Mouse (Mus musculus) ES-Bruce4 (cell line): ENCODE measurements around the gene Mfsd10. TPM values are rescaled to one million over a fixed set of nuclear protein-coding genes. Genes with fewer than 3 reads are reported as not detected.

Experiments
- H3K27ac ChIP-seq: 2 replicates; pipeline ENCODE4 v1.5.1; 2012; ENCODE audit warnings: low read length, inconsistent platforms; ENCODE audit not compliant: insufficient read depth
- H3K27me3 ChIP-seq: 2 replicates; pipeline ENCODE4 v1.6.1; 2012; ENCODE audit warnings: mild to moderate bottlenecking, low read length, inconsistent platforms; ENCODE audit not compliant: control insufficient read depth, poor library complexity, insufficient read depth, severe bottlenecking
- H3K36me3 ChIP-seq: 2 replicates; pipeline ENCODE4 v1.6.1; 2012; ENCODE audit warnings: inconsistent platforms, mild to moderate bottlenecking, low read length, moderate library complexity; ENCODE audit not compliant: control insufficient read depth, poor library complexity, insufficient read depth, severe bottlenecking
- H3K4me1 ChIP-seq: one replicate; pipeline ENCODE4 v1.8.1; 2011; ENCODE audit warnings: low read length; ENCODE audit not compliant: control insufficient read depth, insufficient read depth
- H3K4me3 ChIP-seq: 2 replicates; pipeline ENCODE4 v1.5.1; 2011; ENCODE audit warnings: low read depth, mild to moderate bottlenecking, low read length
- H3K9ac ChIP-seq: 2 replicates; pipeline ENCODE4 v1.6.1; 2012; ENCODE audit warnings: low read depth, mild to moderate bottlenecking, inconsistent platforms; ENCODE audit not compliant: poor library complexity, severe bottlenecking
- H3K9me3 ChIP-seq: replicated peaks from 2 replicates; pipeline ENCODE4 v1.6.1; 2012; ENCODE audit warnings: mild to moderate bottlenecking, low read length, inconsistent platforms; ENCODE audit not compliant: control insufficient read depth, poor library complexity, insufficient read depth, severe bottlenecking
- CTCF ChIP-seq: IDR thresholded peaks from one replicate; pipeline ENCODE4 v1.8.1; 2011; ENCODE audit warnings: low read depth, low read length
- EP300 ChIP-seq: IDR thresholded peaks from 2 replicates; pipeline ENCODE4 v1.6.1; 2011; ENCODE audit warnings: low read depth, low read length; ENCODE audit not compliant: insufficient read depth
- POLR2A ChIP-seq: IDR thresholded peaks from one replicate; pipeline ENCODE4 v1.8.1; 2011; ENCODE audit warnings: low read length; ENCODE audit not compliant: insufficient read depth
- polyA plus RNA-seq: library from polyadenylated mRNA; stranded (reverse); fragments of >200 nt; gene quantifications from 2 replicates; pipeline ENCODE4 v1.2.4, GENCODE M21; 2011; ENCODE audit warnings: low read depth; ENCODE audit not compliant: missing spikeins, insufficient read depth, insufficient read length

Mfsd10 gene
- polyA plus RNA-seq, 1 experiment, result 70.1 TPM

DNA sequence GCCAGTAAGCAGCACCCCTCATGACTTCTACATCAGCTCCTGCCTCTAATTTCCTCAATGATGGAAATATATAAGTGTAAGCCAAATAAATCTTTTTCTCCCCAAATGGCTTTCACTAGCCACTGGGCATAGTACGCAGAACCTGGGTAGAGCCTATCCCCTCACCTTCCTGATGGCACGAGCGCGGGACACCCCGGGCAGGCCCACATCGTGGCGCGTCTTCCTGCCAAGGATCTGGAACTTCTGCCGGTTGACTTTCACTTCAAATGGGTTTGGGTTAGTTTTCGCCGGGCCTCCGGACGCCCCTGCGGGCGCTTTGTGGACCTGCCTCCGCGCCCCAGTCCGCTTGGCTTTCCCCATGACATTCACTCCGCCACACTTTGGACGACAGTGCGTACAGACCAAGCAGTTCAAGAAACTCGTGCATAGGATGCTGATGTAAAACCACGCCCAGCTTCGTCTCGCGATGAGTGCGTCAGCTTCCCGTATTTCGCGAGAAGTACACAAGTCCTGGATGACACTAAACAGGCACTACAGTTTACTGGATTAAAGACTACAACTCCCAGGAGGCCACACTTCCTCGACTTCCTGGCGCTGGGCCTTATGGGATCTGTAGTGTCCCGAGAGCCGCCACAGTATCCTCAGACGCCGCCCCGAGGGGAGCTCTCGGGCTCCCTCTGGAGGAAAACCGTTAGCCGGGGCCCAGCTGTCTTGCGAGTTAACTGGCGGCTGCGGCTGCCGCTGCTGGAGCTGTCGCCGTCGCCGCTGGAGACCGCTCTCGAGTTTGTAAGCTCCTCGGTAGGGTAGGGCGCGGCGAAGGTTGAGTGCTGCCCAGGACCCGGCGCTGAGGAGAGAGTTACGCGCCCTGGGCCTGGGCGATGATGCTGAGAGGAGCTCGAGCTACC, 22.9 kb upstream of the Mfsd10 start, which contains the start of the genes Nop14 and Grk4:
Gene Nop14 (minus strand): TSS at position 463 of the 905 bp plus-strand sequence.
Gene Grk4 (plus strand): TSS at position 694 of the 905 bp plus-strand sequence.
- Histone ChIP-seq H3K9me3 (no peaks in the 10 kb centered on the region), H3K27me3 (no peaks in the 10 kb centered on the region), H3K9ac (peak within 1 kb of the TSS; percentile 50), H3K27ac (peak within 1 kb of the TSS; percentile 1; the same call in 1 of the 2 replicates), H3K4me1 (no peaks in the 10 kb centered on the region), H3K36me3 (peaks cover 23% of the 10 kb centered on the region), H3K4me3 (peak within 1 kb of the TSS; percentile 81)
- TF ChIP-seq CTCF, result peak; percentile 69
- no peak for TF ChIP-seq EP300
- TF ChIP-seq POLR2A, result peak; percentile 98

DNA sequence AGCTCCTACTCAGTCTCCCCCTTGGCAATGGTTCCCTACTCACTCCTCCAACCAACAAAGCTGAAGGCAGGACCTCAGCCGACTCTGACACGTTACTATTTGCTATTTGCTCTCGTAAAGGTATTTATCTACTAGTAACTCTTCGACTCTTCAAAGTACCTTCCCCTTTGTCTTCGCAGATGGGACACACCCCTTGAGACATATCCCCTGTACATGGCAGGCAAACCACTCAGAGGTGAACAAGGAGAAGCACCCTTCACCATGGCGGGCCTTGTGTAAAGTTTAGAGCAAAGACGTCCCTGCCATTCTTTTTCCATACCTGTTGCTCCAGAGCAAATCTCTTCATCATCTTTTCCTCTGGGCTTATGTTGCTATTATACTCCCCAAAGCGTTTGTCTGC, 20.5 kb upstream of the Mfsd10 start:
- Histone ChIP-seq H3K4me3 (no peak overlapping the region), H3K27ac (no peak overlapping the region), H3K9ac (no peak overlapping the region), H3K36me3 (peaks cover 45% of the 10 kb centered on the region), H3K9me3 (no peaks in the 10 kb centered on the region), H3K27me3 (no peaks in the 10 kb centered on the region), H3K4me1 (no peaks in the 10 kb centered on the region)
- TF ChIP-seq POLR2A (no peak), EP300 (no peak), CTCF (no peak)

DNA sequence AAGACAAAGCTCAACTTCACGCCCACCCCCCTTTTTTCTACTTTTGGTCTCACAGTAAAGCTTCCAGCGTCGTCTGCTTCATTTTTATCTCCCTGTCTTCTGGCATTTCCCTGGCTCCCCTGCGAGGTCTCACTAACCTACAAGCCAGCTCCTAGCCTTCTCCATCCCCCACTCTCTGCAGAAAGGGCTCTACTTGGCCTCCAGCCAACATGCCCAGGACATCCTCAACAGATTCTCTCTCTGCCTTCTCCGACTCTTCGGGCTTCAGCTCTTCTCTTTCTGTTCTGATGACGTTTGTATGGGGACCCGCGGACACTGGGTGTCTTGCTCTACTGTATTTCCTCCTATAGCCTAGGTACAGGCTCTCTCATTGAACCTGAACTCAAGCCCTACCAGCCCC, 17.9 kb upstream of the Mfsd10 start:
- no peak overlapping the region for H3K4me3 ChIP-seq
- H3K27me3 ChIP-seq, result no peaks in the 10 kb centered on the region
- peaks cover 72% of the 10 kb centered on the region for H3K36me3 ChIP-seq
- H3K9ac ChIP-seq, result no peak overlapping the region
- TF ChIP-seq CTCF (no peak), POLR2A (no peak), EP300 (no peak)
- H3K27ac ChIP-seq, result no peak overlapping the region
- H3K4me1 ChIP-seq, result no peaks in the 10 kb centered on the region
- H3K9me3 ChIP-seq, result no peaks in the 10 kb centered on the region

DNA sequence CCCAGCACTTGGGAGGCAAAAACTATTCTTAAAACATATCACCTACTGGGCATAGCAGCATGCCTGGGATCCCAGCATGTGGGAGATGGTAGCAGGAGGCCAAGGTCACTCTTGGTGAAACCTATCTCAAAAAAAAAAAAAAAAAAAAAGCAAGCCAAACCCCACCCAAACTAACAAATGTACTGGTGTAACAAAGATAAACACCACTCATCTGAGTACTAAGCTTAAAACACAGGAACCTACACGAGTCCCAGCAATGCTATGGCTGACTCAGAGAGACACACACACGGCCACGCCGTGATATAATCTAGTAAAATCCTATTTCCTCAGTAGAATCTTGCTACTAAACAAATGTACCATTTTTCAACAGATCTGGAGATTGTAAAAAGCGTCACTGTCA, 15.9 kb upstream of the Mfsd10 start:
- Histone ChIP-seq H3K9me3 (no peaks in the 10 kb centered on the region), H3K27ac (no peak overlapping the region), H3K4me3 (no peak overlapping the region), H3K36me3 (peaks cover 86% of the 10 kb centered on the region), H3K27me3 (no peaks in the 10 kb centered on the region), H3K9ac (no peak overlapping the region), H3K4me1 (no peaks in the 10 kb centered on the region)
- TF ChIP-seq EP300, result no peak

DNA sequence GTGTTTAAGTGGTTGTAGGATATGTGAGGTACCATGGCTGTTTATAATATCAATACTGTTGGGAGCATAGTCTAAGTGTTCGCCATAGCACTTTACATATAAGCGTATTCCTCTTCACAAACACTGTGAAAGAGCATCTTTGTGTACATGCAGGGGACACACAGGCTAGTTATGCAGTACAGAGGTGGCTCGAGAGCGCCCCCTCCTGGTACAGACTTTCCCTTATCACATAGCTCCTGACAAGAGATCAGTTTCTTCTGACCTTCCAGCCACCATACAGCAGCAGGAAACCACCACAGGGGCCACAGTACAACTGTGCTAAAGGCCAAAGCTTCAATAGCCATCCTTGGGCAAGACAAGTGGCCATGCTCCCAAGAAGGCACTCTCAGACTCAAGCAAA, 10.6 kb upstream of the Mfsd10 start:
- no peaks in the 10 kb centered on the region for H3K27me3 ChIP-seq
- H3K4me1 ChIP-seq, result no peaks in the 10 kb centered on the region
- H3K36me3 ChIP-seq, result peaks cover 89% of the 10 kb centered on the region
- H3K9ac ChIP-seq, result no peak overlapping the region
- no peaks in the 10 kb centered on the region for H3K9me3 ChIP-seq
- TF ChIP-seq EP300 (no peak), CTCF (peak; percentile 81)
- no peak overlapping the region for H3K4me3 ChIP-seq
- H3K27ac ChIP-seq, result no peak overlapping the region

GRCm38 (mm10) chr5:34642932-34643331, 5.9 kb upstream of the Mfsd10 start:
- H3K4me1 ChIP-seq, result no peaks in the 10 kb centered on the region
- H3K27me3 ChIP-seq, result no peaks in the 10 kb centered on the region
- TF ChIP-seq CTCF, result peak; percentile 62
- TF ChIP-seq POLR2A, result no peak
- H3K27ac ChIP-seq, result no peak overlapping the region
- H3K9me3 ChIP-seq, result no peaks in the 10 kb centered on the region
- no peak overlapping the region for H3K4me3 ChIP-seq
- H3K36me3 ChIP-seq, result peaks cover 74% of the 10 kb centered on the region
- H3K9ac ChIP-seq, result no peak overlapping the region
